Mouse (Mus musculus) gonadal fat pad, adult 2 months (tissue): ENCODE measurements at regions not wholly inside any gene's neighbourhood (a gene's known extent, or its start where the extent isn't known, plus 50 kb on each side); places are given as distances from the start of the nearest gene placed in this dataset.

Experiments used
- DNase-seq: peaks from one replicate; pipeline ENCODE4 v3.0.0-alpha.2; 2012; ENCODE audit warnings: low read depth

- DNase-seq: no peak
These were observed 382.6 kb upstream of the Jarid2 start for GRCm38 (mm10) chr13:44346636-44347035.

GRCm38 (mm10) chr13:44347662-44348061 is 381.6 kb upstream of the Jarid2 start:
- no peak for DNase-seq

DNA sequence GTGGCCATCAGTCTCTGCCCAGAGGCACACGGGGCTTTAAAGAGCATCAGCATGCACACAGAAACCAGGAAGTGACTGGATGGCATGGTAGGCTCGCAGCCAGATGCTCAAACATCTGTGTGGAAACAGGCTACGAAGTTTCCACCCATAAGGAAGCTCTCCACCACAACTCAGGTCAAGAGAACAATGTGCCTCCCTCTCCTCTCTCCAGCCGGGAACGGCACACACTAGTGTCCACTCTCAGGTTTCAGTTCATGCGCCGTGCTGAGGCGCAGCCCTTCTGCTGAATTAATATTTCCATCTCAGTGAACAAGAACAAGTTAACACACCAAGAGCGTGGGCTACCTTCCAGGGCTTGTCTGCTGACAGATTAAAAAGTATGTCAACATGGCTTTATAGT is 375.4 kb upstream of the Jarid2 start:
- DNase-seq: no peak

DNA sequence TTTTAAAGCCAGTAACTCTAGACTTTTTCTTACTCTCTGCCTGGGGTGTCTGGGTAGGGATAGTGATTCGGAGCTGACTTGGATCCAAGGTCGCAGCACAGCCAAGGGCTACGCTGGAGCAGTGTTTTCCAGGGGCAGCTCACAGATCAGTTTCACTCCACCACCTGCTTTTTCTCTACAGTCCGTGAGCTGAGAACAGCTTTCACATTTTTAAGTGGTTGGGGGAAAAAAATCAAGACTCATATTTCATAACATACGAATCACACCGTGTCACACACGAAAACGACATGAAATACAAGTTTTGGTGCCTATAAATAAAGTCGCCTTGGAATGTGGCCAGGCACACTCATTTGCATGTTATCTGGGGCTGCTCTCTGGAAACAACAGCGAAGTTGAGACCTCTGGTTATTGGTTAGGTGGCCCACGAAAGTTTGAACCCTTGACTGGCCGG is 373.5 kb upstream of the Jarid2 start:
- no peak for DNase-seq

- no peak for DNase-seq
These were observed 372.3 kb upstream of the Jarid2 start for GRCm38 (mm10) chr13:44356981-44357380.

DNA sequence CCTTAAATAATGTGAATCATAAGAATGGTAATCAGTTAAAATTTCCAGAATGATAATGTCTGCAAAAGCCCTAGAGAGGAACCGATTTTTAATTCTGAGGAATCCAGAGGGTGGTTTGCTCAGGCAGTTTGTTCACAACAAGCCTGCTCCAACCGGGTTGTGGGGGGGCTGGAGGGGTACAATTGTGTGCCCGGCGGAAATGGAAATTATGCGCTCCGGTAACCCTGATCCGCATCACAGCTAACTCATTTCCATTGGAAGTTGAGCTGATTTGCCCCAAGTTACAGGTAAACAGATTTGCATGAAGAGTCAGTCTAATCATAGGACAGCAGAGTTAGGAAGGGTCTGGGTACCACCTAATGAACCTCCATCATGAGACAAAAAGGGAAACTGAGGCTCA is 369.9 kb upstream of the Jarid2 start:
- no peak for DNase-seq

GRCm38 (mm10) chr13:44360016-44360415 is 369.3 kb upstream of the Jarid2 start:
- no peak for DNase-seq

- no peak for DNase-seq
These were observed 368.5 kb upstream of the Jarid2 start for GRCm38 (mm10) chr13:44360725-44361290.

DNA sequence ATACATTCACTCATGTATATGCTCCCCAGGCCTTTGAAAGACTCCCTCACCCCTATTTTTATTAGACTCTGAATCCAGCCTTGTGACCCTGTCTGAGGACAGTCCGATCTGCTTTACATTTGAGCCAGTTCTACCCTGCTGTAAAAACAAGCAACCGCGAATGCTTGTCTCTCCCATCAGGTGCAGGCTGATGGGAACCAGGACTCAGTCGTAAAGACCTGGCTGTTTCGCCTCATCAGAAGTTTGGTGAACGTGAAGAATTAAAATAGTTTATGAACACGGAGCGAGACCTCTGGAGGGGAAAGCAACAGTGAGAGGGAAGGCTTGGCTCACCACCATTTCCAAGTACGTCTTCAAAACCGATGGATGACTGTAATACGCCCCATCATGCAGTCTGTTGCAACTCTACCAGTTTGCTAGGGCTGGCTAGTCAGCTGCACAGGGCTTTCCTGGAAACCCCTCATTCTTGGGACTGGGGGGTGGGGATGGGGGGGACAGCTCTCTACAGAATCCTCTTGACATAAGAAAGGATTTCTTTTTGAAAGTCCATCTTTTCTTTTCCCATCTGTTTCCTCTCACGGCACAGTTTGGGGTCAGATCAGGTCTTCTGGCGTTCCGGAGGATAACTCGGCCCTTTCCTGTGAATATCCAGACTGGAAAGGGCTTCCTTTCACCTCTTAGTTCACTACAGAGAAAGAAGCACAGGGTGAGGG is 366.8 kb upstream of the Jarid2 start:
- DNase-seq: no peak

DNA sequence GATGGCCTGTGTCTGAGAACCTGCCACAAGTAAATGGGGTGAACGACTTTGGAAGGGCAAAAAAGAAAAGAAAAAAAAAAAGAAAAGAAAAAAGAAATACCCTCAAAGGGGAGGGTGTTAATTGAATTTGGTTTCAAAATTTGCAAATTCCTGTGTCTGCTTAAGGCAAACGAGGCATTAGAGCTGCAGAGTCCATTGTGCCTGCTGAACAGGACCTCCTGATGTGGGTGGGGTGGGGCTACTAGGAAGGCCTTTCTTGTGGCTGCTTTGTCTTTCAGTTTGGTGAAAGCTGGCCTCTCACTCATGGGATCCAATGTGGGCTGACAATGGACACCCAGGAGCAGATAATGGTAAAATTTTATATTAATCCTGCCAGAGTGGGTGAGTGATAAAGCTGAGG is 366.3 kb upstream of the Jarid2 start:
- DNase-seq: no peak

DNA sequence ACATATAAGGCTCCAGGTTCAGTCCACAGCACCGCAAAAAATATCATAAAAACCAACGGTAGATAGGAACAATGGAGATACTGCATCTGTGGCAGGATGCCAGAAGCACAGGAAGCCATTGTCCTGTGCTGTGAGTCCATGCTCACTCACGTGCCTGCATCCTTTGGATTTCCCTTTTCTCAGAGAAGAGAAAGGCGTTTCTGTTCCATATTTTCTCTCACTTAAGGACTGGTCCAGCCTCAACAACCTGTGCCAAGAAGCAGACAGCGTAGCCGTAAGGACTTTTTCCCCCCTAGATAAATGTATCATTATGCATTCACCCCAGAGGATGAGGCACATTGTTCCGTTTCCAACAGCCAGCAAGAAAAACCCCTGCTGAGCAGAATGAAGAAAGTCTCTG is 360.0 kb upstream of the Jarid2 start:
- no peak for DNase-seq

DNA sequence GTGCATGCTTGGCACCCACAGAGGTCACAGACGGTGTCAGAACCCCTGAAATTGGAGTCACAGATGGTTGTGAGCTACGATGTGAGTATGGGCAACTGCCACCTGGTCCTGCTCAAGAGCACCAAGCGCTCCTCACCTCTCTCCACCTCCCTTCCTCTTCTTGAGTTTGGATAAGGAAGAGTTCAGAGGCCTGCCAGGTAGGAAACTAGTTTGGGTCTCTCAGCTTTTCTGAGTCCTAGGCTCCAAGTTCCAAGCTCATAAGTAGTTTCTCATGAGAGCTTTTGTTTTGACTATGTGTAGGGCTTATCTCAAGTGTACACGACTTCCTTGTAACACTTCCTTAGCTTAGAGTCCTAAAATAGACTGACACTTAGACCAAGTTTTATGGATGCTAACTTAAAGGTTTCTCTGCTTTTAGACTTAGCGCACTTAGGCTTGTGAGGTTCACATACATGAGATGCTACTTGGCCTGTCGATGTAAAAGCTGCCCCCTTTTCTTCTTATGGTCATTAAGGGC is 356.9 kb upstream of the Jarid2 start:
- DNase-seq: no peak

DNA sequence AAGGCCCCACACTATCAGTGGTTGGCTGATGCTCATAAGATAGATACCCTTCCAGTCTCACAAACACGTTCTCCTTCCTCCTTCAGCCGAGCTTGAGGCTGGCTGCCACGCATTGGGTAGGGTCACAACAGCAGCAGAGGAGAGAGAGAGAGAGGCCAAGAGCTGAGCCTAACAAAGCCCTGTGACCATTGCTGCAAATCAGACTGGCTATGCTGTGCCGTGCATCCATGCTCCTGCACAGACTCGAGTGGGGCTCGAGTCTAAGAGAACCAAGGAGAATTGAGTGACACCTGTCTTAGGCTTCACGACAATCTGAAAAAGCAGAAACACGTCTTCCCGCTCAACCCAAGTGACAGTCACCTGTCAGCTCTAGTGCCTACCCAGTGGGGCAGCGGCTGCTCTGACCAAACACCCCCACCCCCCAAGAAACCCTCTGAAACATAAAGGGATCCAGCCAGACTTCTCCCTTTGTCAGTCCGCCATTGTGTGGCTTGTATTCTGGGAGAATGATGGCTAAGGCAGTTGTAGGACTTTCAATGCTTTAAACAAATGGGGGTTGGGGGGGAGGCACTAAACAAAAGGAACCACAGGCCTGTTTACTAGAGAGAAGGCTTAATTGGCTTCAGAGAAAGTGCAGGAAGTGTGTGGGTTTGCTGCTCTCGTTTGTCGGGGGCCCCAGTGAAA is 353.7 kb upstream of the Jarid2 start:
- DNase-seq: no peak

DNA sequence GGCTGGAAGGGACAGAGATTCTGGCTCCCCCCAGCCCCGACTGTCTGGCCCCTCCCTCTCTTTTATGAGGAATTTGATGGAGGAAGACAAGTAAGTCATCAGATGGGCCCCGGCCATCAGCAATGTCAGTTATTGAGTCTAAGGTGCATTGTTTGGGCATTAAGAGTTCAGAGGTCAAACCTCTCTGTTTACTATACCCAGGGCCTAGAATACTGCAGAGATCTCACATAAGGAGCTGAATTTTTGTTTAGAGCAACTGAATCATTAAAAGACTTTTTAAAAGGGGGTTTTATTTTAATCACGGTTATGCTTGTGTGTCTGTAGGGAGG is 353.1 kb upstream of the Jarid2 start:
- no peak for DNase-seq

GRCm38 (mm10) chr13:44381721-44382450 is 347.4 kb upstream of the Jarid2 start:
- no peak for DNase-seq

DNA sequence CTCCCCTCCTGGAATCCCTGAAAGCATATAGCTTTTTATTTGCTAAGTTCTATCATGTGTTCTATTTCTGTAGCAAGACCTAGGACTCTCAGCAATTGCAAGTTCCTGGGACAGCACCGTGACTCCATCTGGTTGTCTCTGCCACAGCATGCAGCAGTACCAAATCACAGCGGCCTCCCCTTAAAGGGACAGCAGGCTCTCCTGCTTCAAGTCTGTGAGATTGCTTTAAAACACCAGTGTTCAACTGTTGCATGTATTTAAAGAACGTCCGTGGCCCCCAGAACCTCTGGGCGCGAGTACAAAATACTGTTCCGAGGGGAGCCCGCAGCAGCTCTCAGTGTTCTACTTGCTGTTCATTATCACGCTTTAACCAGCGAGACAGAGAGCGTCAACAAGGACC is 346.0 kb upstream of the Jarid2 start:
- no peak for DNase-seq

DNA sequence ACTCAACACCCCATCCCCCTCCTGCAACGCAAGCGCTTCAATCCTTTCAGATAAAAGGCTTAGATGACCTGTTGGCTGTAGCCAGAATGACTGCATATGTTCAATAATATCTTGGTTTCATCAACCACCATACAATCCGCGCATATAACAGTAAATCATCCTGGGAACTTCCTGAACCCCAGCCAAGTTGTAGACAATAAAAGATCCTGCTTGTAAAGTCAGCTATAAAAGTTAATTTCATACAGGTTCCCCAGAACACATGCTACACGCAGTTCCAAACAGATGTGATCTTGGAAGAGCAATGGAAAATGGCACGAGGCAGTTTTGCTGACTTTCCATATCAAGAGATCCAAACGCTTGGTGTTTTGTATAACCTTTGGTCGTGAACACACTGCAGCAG is 342.5 kb upstream of the Jarid2 start:
- no peak for DNase-seq

DNA sequence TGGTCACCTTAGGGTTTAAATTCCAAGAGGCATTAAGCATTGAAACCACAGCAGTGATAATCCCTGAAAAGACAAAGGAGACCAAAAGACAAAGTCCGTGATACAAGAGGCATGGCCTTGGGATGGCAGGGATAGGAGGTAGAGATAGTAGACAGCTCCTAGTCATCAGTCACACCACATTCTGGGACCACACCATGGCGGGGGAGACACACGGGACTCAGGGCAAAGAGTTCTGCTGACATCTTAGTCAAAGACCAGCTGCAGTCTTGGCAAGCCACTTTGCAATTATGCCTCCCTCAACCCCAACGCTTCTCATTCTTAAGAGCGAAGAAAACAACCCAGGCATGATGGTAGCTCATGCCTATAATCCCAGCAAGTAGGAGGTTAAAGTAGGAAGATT is 339.6 kb upstream of the Jarid2 start:
- no peak for DNase-seq

GRCm38 (mm10) chr13:44390666-44391390 is 338.4 kb upstream of the Jarid2 start:
- no peak for DNase-seq

- DNase-seq: no peak
These were observed 335.3 kb upstream of the Jarid2 start for GRCm38 (mm10) chr13:44394016-44394415.

DNA sequence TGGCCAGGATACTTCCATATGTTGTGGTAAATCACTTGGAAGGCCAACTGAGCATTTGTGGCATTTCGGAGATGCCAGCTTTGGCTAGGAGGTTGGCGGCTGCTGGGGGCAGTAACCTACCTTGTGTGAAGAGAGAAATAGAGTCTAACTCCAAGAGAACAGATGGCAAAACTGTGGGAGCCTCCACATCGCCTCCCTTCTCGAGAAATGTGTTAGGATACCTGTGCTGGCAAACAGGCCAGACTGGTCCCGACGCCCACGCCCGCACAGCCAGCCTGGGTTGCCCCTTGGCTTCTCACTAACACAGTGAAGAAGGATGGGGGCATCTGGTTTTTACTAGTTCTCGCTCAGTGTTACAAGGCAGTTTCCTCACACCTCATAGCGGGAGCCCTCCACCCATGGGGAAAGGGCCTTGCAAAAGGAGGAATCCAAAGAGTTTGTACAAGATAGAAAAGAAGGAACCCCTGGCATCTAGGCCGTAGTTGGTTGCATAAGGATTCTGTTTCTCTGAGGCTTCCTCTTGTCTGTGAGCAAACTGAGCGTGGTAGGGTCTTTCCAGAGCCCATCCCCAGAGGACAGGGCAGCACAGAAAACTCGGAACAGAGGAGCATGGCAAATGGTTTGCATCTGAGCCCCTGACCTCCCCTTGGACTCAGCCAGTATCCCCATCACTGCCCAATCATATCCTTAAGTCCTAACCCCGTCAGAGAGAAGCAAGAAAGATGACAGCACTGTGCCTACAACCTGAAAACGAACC is 330.5 kb upstream of the Jarid2 start:
- DNase-seq: no peak
